Mouse (Mus musculus): ENCODE measurements around the gene Tnks2.
A peak's percentile ranks its signal among the peaks of the same experiment; 100 is the strongest.
"Not testable (repeated sequence)": the region's sequence is repeated elsewhere in the genome, so short reads cannot be mapped to it uniquely, and the experiment has no call there.

Tnks2 gene

GRCm38 (mm10) chr19:36833788-36834531 is at the start of gene Tnks2:
Gene Tnks2 (plus strand): TSS chr19:36834232.
- peak; percentile 95 for DNase-seq (ENCODE audit: low spot score)

GRCm38 (mm10) chr19:36789873-36790733 is 43.9 kb upstream of the Tnks2 start:
- peak; percentile 83 for DNase-seq (ENCODE audit: low spot score)

- peak; percentile 82 for DNase-seq (ENCODE audit: low spot score)
These were observed 41.4 kb upstream of the Tnks2 start for GRCm38 (mm10) chr19:36792589-36792988.

- DNase-seq (ENCODE audit: low spot score): no peak
These were observed 40.6 kb upstream of the Tnks2 start for GRCm38 (mm10) chr19:36793450-36793849.

GRCm38 (mm10) chr19:36794008-36794407 is 40.0 kb upstream of the Tnks2 start:
- no peak for DNase-seq (ENCODE audit: low spot score)

- peak; percentile 74 for DNase-seq (ENCODE audit: low spot score)
These were observed 38.8 kb upstream of the Tnks2 start for GRCm38 (mm10) chr19:36795277-36795676.

- no peak for DNase-seq (ENCODE audit: low spot score)
These were observed 37.1 kb upstream of the Tnks2 start for GRCm38 (mm10) chr19:36796931-36797330.

GRCm38 (mm10) chr19:36800288-36800687 is 33.7 kb upstream of the Tnks2 start:
- DNase-seq (ENCODE audit: low spot score): no peak

GRCm38 (mm10) chr19:36801856-36802641 is 32.0 kb upstream of the Tnks2 start:
- DNase-seq (ENCODE audit: low spot score): no peak

GRCm38 (mm10) chr19:36803403-36803802 is 30.6 kb upstream of the Tnks2 start:
- DNase-seq (ENCODE audit: low spot score): no peak

- DNase-seq (ENCODE audit: low spot score): no peak
These were observed 27.2 kb upstream of the Tnks2 start for GRCm38 (mm10) chr19:36806842-36807241.

GRCm38 (mm10) chr19:36808426-36809105 is 25.5 kb upstream of the Tnks2 start:
- DNase-seq (ENCODE audit: low spot score): no peak

- no peak for DNase-seq (ENCODE audit: low spot score)
These were observed 24.4 kb upstream of the Tnks2 start for GRCm38 (mm10) chr19:36809476-36810168.

GRCm38 (mm10) chr19:36812011-36812410 is 22.0 kb upstream of the Tnks2 start:
- DNase-seq (ENCODE audit: low spot score): no peak

- peak; percentile 78 for DNase-seq (ENCODE audit: low spot score)
These were observed 18.4 kb upstream of the Tnks2 start for GRCm38 (mm10) chr19:36815396-36816271.

GRCm38 (mm10) chr19:36818141-36818885 is 15.7 kb upstream of the Tnks2 start:
- no peak for DNase-seq (ENCODE audit: low spot score)

GRCm38 (mm10) chr19:36819199-36819598 is 14.8 kb upstream of the Tnks2 start:
- DNase-seq (ENCODE audit: low spot score): no peak

GRCm38 (mm10) chr19:36820469-36820868 is 13.6 kb upstream of the Tnks2 start:
- DNase-seq (ENCODE audit: low spot score): no peak

- not testable (repeated sequence) for DNase-seq (ENCODE audit: low spot score)
These were observed 12.7 kb upstream of the Tnks2 start for GRCm38 (mm10) chr19:36821301-36821700.

All from adipocyte (in vitro differentiated cells).